Mouse (Mus musculus) forebrain, embryonic 14.5 days (tissue): ENCODE results near the gene Ctxn2. TPM values are rescaled to one million over a fixed set of nuclear protein-coding genes. Genes with fewer than 3 reads are reported as not detected.

Source experiments
- ATAC-seq: fragments of 200-750 bp; cut with Nextera tagmentation; 2 replicates; pipeline ENCODE4 v1.8.0; 2017; ENCODE audit warnings: mild to moderate bottlenecking, moderate library complexity
- DNase-seq: peaks from one replicate; pipeline ENCODE4 v3.0.0-alpha.2; 2015; ENCODE audit warnings: low spot score
- H3K27ac ChIP-seq: fragments of 300-500 bp; sonication (generic); 2 replicates; pipeline ENCODE4 v1.5.1; 2014; ENCODE audit warnings: low read depth, mild to moderate bottlenecking, control low read depth, low read length, moderate library complexity
- H3K27me3 ChIP-seq: fragments of 300-500 bp; sonication (generic); replicated peaks from 2 replicates; pipeline ENCODE4 v1.6.1; 2014; ENCODE audit warnings: low read length, control low read depth, mixed read lengths; ENCODE audit not compliant: control insufficient read depth, insufficient read depth
- H3K36me3 ChIP-seq: fragments of 300-500 bp; sonication (generic); 2 replicates; pipeline ENCODE4 v1.6.1; 2014; ENCODE audit warnings: low read length, control low read depth; ENCODE audit not compliant: control insufficient read depth, insufficient read depth
- H3K4me1 ChIP-seq: fragments of 300-500 bp; sonication (generic); 2 replicates; pipeline ENCODE4 v1.6.1; 2014; ENCODE audit warnings: antibody characterized with exemption, low read length, control low read depth; ENCODE audit not compliant: control insufficient read depth, insufficient read depth
- H3K4me2 ChIP-seq: fragments of 300-500 bp; sonication (generic); 2 replicates; pipeline ENCODE4 v1.6.1; 2014; ENCODE audit warnings: mild to moderate bottlenecking, control low read depth, low read length
- H3K4me3 ChIP-seq: fragments of 300-500 bp; sonication (generic); 2 replicates; pipeline ENCODE4 v1.5.1; 2014; ENCODE audit warnings: low read depth, low read length, control low read depth
- H3K9ac ChIP-seq: fragments of 300-500 bp; sonication (generic); 2 replicates; pipeline ENCODE4 v1.6.1; 2014; ENCODE audit warnings: mild to moderate bottlenecking, low read length, control low read depth, moderate library complexity
- H3K9me3 ChIP-seq: fragments of 300-500 bp; sonication (generic); replicated peaks from 2 replicates; pipeline ENCODE4 v1.6.1; 2016; ENCODE audit warnings: low read length, control low read depth, mixed read lengths; ENCODE audit not compliant: control insufficient read depth
- WGBS: fragments of 180-500 bp; shearing (Covaris S2); extraction: QIAGEN DNeasy Blood & Tissue Kit; methylation state at CpG from one replicate; pipeline ENCODE4 v1.1.7; 2014; 5-methylcytosine and 5-hydroxymethylcytosine counted together
- polyA plus RNA-seq: library from polyadenylated mRNA; unstranded; fragments of >200 nt; fragmentation: Nextera tagmentation; extraction: Ambion mirVana; gene quantifications from 2 replicates; pipeline ENCODE4 v1.2.1, GENCODE M21; 2014

Gene Ctxn2
- polyA plus RNA-seq, 1 experiment from 2014 or later = 4.6 TPM

DNA sequence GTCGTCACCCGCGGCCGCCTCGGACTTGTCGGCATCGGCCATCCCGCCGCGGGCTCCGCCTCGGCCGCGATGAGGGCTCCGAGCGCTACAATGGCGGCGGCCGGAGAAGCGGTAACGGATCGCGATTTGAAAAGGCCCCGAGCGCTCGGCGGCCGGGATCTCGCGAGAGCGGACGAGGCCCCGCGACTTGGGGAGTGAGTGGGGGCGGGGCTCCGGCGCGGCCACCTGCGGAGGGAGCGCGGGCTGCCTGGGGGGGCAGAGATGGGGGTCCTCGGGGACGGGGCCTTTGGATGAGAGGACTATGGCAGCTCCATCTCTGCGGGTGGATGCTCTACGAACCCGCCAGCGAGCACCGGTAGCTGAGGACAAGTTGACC is 13.0 kb upstream of the Ctxn2 start, which contains the start of gene Myef2:
Gene Myef2, minus strand, starts transcription at position 185 of the 376 bp plus-strand sequence.
- Histone ChIP-seq H3K4me2 (peak within 1 kb of the TSS; percentile 85), H3K27me3 (no peaks in the 10 kb centered on the region), H3K4me1 (peaks cover 16% of the 10 kb centered on the region), H3K36me3 (no peaks in the 10 kb centered on the region), H3K4me3 (peak within 1 kb of the TSS; percentile 80), H3K9me3 (no peaks in the 10 kb centered on the region), H3K27ac (peak within 1 kb of the TSS; percentile 95), H3K9ac (peak within 1 kb of the TSS; percentile 98)
- WGBS = 0% methylated on average over 27 of the region's 48 CpGs
- ATAC-seq (peak; percentile 88), DNase-seq (peak; percentile 91)

GRCm38 (mm10) chr2:125125824-125126223 is 10.7 kb upstream of the Ctxn2 start:
- ATAC-seq = no peak
- 45% methylated on average over 4 of the region's 4 CpGs for WGBS
- Histone ChIP-seq H3K27ac (no peak overlapping the region), H3K4me3 (no peak overlapping the region), H3K9me3 (no peaks in the 10 kb centered on the region), H3K36me3 (no peaks in the 10 kb centered on the region), H3K4me1 (peaks cover 12% of the 10 kb centered on the region), H3K9ac (no peak overlapping the region), H3K4me2 (no peak overlapping the region), H3K27me3 (no peaks in the 10 kb centered on the region)
- DNase-seq = no peak

DNA sequence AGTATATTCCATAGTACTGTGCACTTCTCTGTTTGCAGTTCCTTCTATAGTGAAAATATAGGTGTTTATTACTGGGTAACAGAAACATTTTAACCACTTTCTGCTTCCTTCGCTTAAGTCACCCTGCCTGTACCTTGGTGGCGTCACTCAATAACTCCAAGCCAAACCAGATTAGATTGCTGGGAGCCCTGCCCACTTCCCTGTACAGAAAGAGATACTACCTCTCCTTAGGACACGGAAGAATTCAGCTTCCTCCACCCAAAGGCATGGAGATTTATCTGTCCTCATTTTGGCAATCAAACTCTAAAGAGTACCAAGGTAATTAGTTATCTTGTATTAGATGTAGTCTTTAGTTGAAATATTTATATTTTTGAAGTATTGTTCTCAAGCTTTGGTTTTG is 9.7 kb upstream of the Ctxn2 start:
- no peak overlapping the region for H3K4me2 ChIP-seq
- no peak overlapping the region for H3K9ac ChIP-seq
- no peaks in the 10 kb centered on the region for H3K36me3 ChIP-seq
- ATAC-seq (no peak), DNase-seq (no peak)
- no peak overlapping the region for H3K4me3 ChIP-seq
- peaks cover 3% of the 10 kb centered on the region; the same call in 1 of the 2 replicates for H3K4me1 ChIP-seq
- no peaks in the 10 kb centered on the region for H3K9me3 ChIP-seq
- no peak overlapping the region for H3K27ac ChIP-seq
- H3K27me3 ChIP-seq = no peaks in the 10 kb centered on the region
- 81% methylated on average over 3 of the region's 3 CpGs for WGBS

DNA sequence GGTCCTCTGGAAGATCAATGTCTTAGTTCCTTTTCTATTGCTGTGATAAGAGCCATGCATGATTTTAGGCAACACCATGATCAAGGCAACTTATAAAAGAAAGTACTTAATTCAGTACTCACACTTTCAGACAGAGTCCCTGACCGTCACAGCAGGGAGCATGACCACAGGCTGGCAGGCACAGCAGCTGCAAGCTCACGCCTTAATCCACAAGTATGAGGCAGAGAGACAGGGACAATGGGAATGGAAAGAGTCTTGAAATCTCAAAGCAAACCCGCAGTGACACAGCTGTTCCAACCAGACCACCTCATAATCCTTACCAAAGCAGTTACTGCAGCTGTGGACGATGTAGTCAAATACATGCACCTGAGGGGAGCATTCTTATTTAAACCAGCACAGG is 2.4 kb upstream of the Ctxn2 start:
- no peak overlapping the region for H3K9ac ChIP-seq
- DNase-seq (no peak), ATAC-seq (no peak)
- peaks cover 6% of the 10 kb centered on the region; the same call in 1 of the 2 replicates for H3K4me1 ChIP-seq
- no peak overlapping the region for H3K4me2 ChIP-seq
- no peak overlapping the region for H3K4me3 ChIP-seq
- no peaks in the 10 kb centered on the region for H3K9me3 ChIP-seq
- no peaks in the 10 kb centered on the region for H3K36me3 ChIP-seq
- H3K27me3 ChIP-seq = no peaks in the 10 kb centered on the region
- no peak overlapping the region for H3K27ac ChIP-seq
- 19% methylated on average over 4 of the region's 4 CpGs for WGBS

GRCm38 (mm10) chr2:125136846-125137245 is 354 bp downstream of the Ctxn2 start:
- peaks cover 6% of the 10 kb centered on the region; the same call in 1 of the 2 replicates for H3K4me1 ChIP-seq
- DNase-seq (no peak), ATAC-seq (no peak)
- peak overlapping the region; percentile 40 for H3K4me3 ChIP-seq
- H3K27ac ChIP-seq = no peak overlapping the region; the same call in 1 of the 2 replicates
- no peaks in the 10 kb centered on the region for H3K9me3 ChIP-seq
- no peaks in the 10 kb centered on the region for H3K36me3 ChIP-seq
- H3K4me2 ChIP-seq = peak overlapping the region; percentile 71
- no peak overlapping the region for H3K9ac ChIP-seq
- H3K27me3 ChIP-seq = no peaks in the 10 kb centered on the region
- 29% methylated on average over 7 of the region's 7 CpGs for WGBS

DNA sequence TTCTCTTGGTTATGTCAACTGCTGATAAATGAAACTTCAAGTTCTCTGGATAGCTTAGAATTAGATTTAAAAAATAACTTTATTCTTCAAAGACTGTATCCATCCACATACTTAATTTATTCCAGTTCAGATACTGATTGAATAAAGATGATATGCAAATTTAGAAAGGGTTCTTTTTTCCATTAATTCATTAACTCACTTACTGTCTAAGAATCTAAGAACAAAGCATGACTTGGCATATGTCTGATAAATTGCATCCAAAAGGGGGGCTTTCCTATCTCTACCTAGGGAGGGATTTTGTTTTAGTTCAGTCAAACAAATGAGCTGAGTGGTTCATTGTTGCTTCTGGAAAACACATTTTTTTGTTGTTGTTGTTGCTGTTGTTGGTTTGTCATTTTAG is 5.8 kb downstream of the Ctxn2 start:
- no peaks in the 10 kb centered on the region for H3K9me3 ChIP-seq
- no peak overlapping the region for H3K4me3 ChIP-seq
- ATAC-seq = peak; percentile 57; the same call in 1 of the 2 replicates
- no peak overlapping the region for H3K9ac ChIP-seq
- no peaks in the 10 kb centered on the region for H3K27me3 ChIP-seq
- no peak overlapping the region for H3K27ac ChIP-seq
- DNase-seq = peak; percentile 56
- no peak overlapping the region for H3K4me2 ChIP-seq
- H3K36me3 ChIP-seq = no peaks in the 10 kb centered on the region
- no peaks in the 10 kb centered on the region for H3K4me1 ChIP-seq

- H3K36me3 ChIP-seq = no peaks in the 10 kb centered on the region
- H3K4me3 ChIP-seq = no peak within 1 kb of the TSS
- no peak for ATAC-seq
- no peak within 1 kb of the TSS for H3K27ac ChIP-seq
- no peak within 1 kb of the TSS for H3K9ac ChIP-seq
- WGBS = 92% methylated on average over 6 of the region's 6 CpGs
- no peak for DNase-seq
- H3K27me3 ChIP-seq = no peaks in the 10 kb centered on the region
- H3K9me3 ChIP-seq = no peaks in the 10 kb centered on the region
- no peaks in the 10 kb centered on the region for H3K4me1 ChIP-seq
- no peak within 1 kb of the TSS for H3K4me2 ChIP-seq
Observed at GRCm38 (mm10) chr2:125152388-125152787, 15.9 kb downstream of the Ctxn2 start, which contains the start of gene Slc12a1. TSS of gene Slc12a1 (plus strand) at chr2:125152505.

GRCm38 (mm10) chr2:125154294-125154693 is 17.8 kb downstream of the Ctxn2 start:
- no peak overlapping the region for H3K4me3 ChIP-seq
- no peak for ATAC-seq
- no peaks in the 10 kb centered on the region for H3K4me1 ChIP-seq
- H3K4me2 ChIP-seq = no peak overlapping the region
- H3K9ac ChIP-seq = no peak overlapping the region
- H3K27me3 ChIP-seq = no peaks in the 10 kb centered on the region
- no peaks in the 10 kb centered on the region for H3K9me3 ChIP-seq
- no peaks in the 10 kb centered on the region for H3K36me3 ChIP-seq
- no peak for DNase-seq
- WGBS = 84% methylated on average over 9 of the region's 9 CpGs
- H3K27ac ChIP-seq = no peak overlapping the region

GRCm38 (mm10) chr2:125155504-125155903 is 19.0 kb downstream of the Ctxn2 start:
- H3K27ac ChIP-seq = no peak overlapping the region
- 45% methylated on average over 2 of the region's 2 CpGs for WGBS
- H3K9me3 ChIP-seq = no peaks in the 10 kb centered on the region
- no peak overlapping the region for H3K4me2 ChIP-seq
- no peak overlapping the region for H3K4me3 ChIP-seq
- DNase-seq (peak; percentile 16), ATAC-seq (no peak)
- no peaks in the 10 kb centered on the region for H3K36me3 ChIP-seq
- no peaks in the 10 kb centered on the region for H3K27me3 ChIP-seq
- no peaks in the 10 kb centered on the region for H3K4me1 ChIP-seq
- H3K9ac ChIP-seq = no peak overlapping the region
